Mouse (Mus musculus): ENCODE data around the gene Ccndbp1.
"Not testable (repeated sequence)": the region's sequence is repeated elsewhere in the genome, so short reads cannot be mapped to it uniquely, and the experiment has no call there.

DNA sequence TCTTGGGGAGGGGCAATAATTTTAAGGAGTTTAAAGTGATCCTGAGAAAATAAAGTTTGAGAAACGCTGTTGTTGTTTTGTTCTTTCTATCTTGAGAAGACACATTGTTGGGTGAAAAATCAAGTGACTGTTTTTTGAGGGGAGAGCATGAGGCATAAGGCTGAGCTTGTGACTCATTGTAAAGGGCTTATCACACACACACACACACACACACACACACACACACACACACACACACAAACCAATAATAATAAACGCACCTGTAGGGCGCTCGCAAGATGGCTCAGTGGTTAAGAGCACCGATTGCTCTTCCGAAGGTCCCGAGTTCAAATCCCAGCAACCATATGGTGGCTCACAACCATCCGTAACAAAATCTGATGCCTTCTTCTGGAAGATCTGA lies 35.9 kb upstream of the Ccndbp1 start:
- not testable (repeated sequence) for TF ChIP-seq POLR2A (IDR thresholded peaks at IDR 0.05; ENCODE audit: extremely low read depth, insufficient read depth, low read length); CTCF (IDR thresholded peaks at IDR 0.05; ENCODE audit: low read depth, low read length)

Measured in liver, adult 2 months (tissue).